ENCODE assay signal across 31 mouse cellular contexts in the genomic region with DNA sequence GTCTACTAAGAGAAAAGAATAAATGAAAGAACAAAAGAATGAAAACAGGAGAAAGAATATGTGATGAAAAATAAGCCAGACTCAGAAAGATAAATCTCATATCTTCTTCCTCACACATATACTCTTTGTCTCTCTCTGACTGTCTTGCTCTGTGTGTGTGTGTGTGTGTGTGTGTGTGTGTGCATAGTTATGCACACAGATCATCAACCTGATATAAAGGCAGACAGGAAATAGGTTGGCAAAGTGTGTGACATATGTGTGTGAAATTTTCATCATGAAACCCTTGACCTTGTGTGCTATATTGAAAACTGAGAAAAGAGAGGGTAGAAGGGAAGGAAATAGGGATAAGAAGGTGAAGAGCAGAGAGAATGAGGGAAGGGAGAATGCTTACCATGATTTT.
"Had no signal": no experiment of that assay in that cellular context is flagged by ENCODE, and none has a peak within 500 bp of the region (broad histone marks: within the 10 kb centered on the region; RNA-seq: fewer than 3 reads in every experiment).

No protein-coding gene starts in this region.

- H3K27ac ChIP-seq: limb, embryonic 10.5 days; limb, embryonic 12.5 days; limb, embryonic 13.5 days; limb, embryonic 15.5 days; liver, embryonic 12.5 days; liver, embryonic 13.5 days; liver, embryonic 14.5 days; liver, embryonic 15.5 days; lung, embryonic 15.5 days; macrophage; midbrain, embryonic 10.5 days; midbrain, embryonic 12.5 days; midbrain, embryonic 13.5 days; midbrain, embryonic 15.5 days; neural tube, embryonic 12.5 days; neural tube, embryonic 13.5 days had no signal

- ATAC-seq: liver, embryonic 12.5 days; liver, postnatal 0 days; lung, postnatal 0 days; midbrain, embryonic 13.5 days; midbrain, embryonic 15.5 days; midbrain, embryonic 16.5 days had no signal

- H3K4me3 ChIP-seq: limb, embryonic 10.5 days; limb, embryonic 12.5 days; limb, embryonic 13.5 days; limb, embryonic 15.5 days; liver, embryonic 12.5 days; liver, embryonic 13.5 days; liver, embryonic 15.5 days; lung, embryonic 15.5 days; megakaryocyte, embryonic 14.5 days; midbrain, embryonic 10.5 days; midbrain, embryonic 12.5 days; midbrain, embryonic 13.5 days; midbrain, embryonic 15.5 days; myocyte; neural tube, embryonic 12.5 days; neural tube, embryonic 13.5 days had no signal

- DNase-seq: left cerebral cortex, postnatal 4 days; liver; liver, embryonic 13.5 days; liver, postnatal 0 days; lung, adult 18-20 months; lung, adult 2 months; lung, embryonic 14.5 days; lung, postnatal 10 days; lung, postnatal 14 days; lung, postnatal 36 days; lung, postnatal 4 days; midbrain, embryonic 14.5 days had no signal
